Mouse (Mus musculus): Measurements from ENCODE around the gene Zswim4. TPM values are rescaled to one million over a fixed set of nuclear protein-coding genes. Genes with fewer than 3 reads are reported as not detected.

The Zswim4 gene
- polyA plus RNA-seq, 1 experiment: 30.0 TPM

- 94% methylated on average over 2 of the region's 2 CpGs for WGBS
- TF ChIP-seq POLR2A (IDR thresholded peaks at IDR 0.05; ENCODE audit: low read depth, low read length) (no peak), CTCF (IDR thresholded peaks at IDR 0.05; ENCODE audit: extremely low read depth, insufficient read length, insufficient replicate concordance, low read depth, low read length) (no peak)
These were observed 69.2 kb downstream of the Zswim4 start for GRCm38 (mm10) chr8:84167696-84168095.

More at GRCm38 (mm10) chr8:84167696-84168095, 69.2 kb downstream of the Zswim4 start:
- no peaks in the 10 kb centered on the region for H3K36me3 ChIP-seq (ENCODE audit: control insufficient read depth, insufficient read depth, low read length)
- H3K27me3 ChIP-seq (ENCODE audit: control insufficient read depth, insufficient read depth, low read length): no peaks in the 10 kb centered on the region
- H3K4me1 ChIP-seq (ENCODE audit: control insufficient read depth, insufficient read depth, insufficient read length, low read length): no peaks in the 10 kb centered on the region
- H3K4me3 ChIP-seq (ENCODE audit: low read depth, low read length): no peak overlapping the region
- H3K27ac ChIP-seq (ENCODE audit: insufficient read depth, low read depth, low read length): no peak overlapping the region

Other genes with a start within 250 kb of the Zswim4 start
- 17.1 and 35.1 TPM in 2 replicates for gene Samd1, start 239.4 kb downstream of the Zswim4 start, polyA plus RNA-seq (2012; rRNA removed)
- 0.30 and 0.91 TPM in 2 replicates for gene 1700067K01Rik, start 235.6 kb downstream of the Zswim4 start, polyA plus RNA-seq (2012; rRNA removed)
- gene 2210011C24Rik, start 224.9 kb downstream of the Zswim4 start, polyA plus RNA-seq (2012; rRNA removed): 9.1 and 13.5 TPM in 2 replicates
- 0.11 and 0.15 TPM in 2 replicates for gene Palm3, start 215.6 kb downstream of the Zswim4 start, polyA plus RNA-seq (2012; rRNA removed)
- gene Il27ra, start 194.5 kb downstream of the Zswim4 start, polyA plus RNA-seq (2012; rRNA removed): 2.3 and 5.5 TPM in 2 replicates
- gene Rln3, start 192.1 kb downstream of the Zswim4 start, polyA plus RNA-seq (2012; rRNA removed): 0.96 and 0.99 TPM in 2 replicates
- 0.48 TPM in 1 of 2 replicates, not detected in the other for gene Gm10643, start 171.9 kb downstream of the Zswim4 start, polyA plus RNA-seq (2012; rRNA removed)
- gene Rfx1, start 170.2 kb downstream of the Zswim4 start, polyA plus RNA-seq (2012; rRNA removed): 23.2 and 42.2 TPM in 2 replicates
- gene Dcaf15, start 132.3 kb downstream of the Zswim4 start, polyA plus RNA-seq (2012; rRNA removed): 37.4 and 108 TPM in 2 replicates
- gene Podnl1, start 111.1 kb downstream of the Zswim4 start, polyA plus RNA-seq (2012; rRNA removed): 3.8 and 12.7 TPM in 2 replicates
- gene Cc2d1a, start 89.1 kb downstream of the Zswim4 start, polyA plus RNA-seq (2012; rRNA removed): 21.0 and 50.8 TPM in 2 replicates
- gene 4930432K21Rik, start 89.0 kb downstream of the Zswim4 start, polyA plus RNA-seq (2012; rRNA removed): 0.05 and 0.22 TPM in 2 replicates
- gene Nanos3, start 51.8 kb downstream of the Zswim4 start, polyA plus RNA-seq (2012; rRNA removed): 0.22 and 0.62 TPM in 2 replicates
- 46.2 and 63.5 TPM in 2 replicates for gene D8Ertd738e, start 12.7 kb upstream of the Zswim4 start, polyA plus RNA-seq (2012; rRNA removed)
- gene Mri1, start 20.3 kb upstream of the Zswim4 start, polyA plus RNA-seq (2012; rRNA removed): 66.7 and 76.0 TPM in 2 replicates
- 11.9 and 37.3 TPM in 2 replicates for gene Ccdc130, start 33.3 kb upstream of the Zswim4 start, polyA plus RNA-seq (2012; rRNA removed)
- 5.2 and 23.5 TPM in 2 replicates for gene Cacna1a, start 151.4 kb upstream of the Zswim4 start, polyA plus RNA-seq (2012; rRNA removed)